Mouse (Mus musculus): ENCODE measurements around the gene Cdc42se2. TPM values are rescaled to one million over a fixed set of nuclear protein-coding genes. Genes with fewer than 3 reads are reported as not detected.

Cdc42se2 gene
- total RNA-seq, 1 experiment, result 53.8 TPM

DNA sequence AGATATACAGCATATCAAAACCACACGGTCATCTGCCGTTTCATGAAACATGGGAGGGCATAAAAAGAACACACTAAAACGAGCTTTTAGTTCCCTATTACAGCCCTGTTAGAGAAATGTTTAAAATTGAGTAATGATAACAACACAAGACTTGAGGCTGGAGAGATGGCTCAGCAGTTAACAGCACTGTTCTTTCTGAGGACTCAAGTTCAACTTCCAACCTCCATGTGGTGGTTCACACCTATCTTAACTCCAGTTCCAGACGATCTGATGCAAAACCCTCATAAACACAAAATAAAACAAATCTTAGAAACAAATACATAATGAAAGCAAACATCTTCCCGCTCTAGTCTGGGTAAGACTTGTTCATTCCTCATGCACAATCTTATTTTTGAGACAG lies 24.7 kb downstream of the Cdc42se2 start:
- no peak overlapping the region for H3K27ac ChIP-seq (ENCODE audit: insufficient read depth, low read depth, low read length, poor library complexity, severe bottlenecking)
- H3K36me3 ChIP-seq (ENCODE audit: control insufficient read depth, insufficient read depth, low read length, poor library complexity, severe bottlenecking), result no peaks in the 10 kb centered on the region; the same call in 1 of the 2 replicates
- H3K9ac ChIP-seq (ENCODE audit: insufficient read depth, low read depth, low read length, poor library complexity, severe bottlenecking), result no peak overlapping the region
- in situ Hi-C loops (cut with MboI; ENCODE audit: low sequenced_read_pairs in 2 of 2, unreplicated experiment in 2 of 2), result no loop called here
- H3K4me1 ChIP-seq (ENCODE audit: control insufficient read depth in 2 of 2, insufficient read depth in 2 of 2, low read length in 2 of 2, poor library complexity in 1 of 2), result peaks cover 3 to 6% of the 10 kb centered on the region in 2 experiments; a peak in 3 of 4 replicates
- H3K9me3 ChIP-seq (ENCODE audit: control insufficient read depth, insufficient read depth, low read depth, low read length), result no peaks in the 10 kb centered on the region
- TF ChIP-seq CHD2 (IDR thresholded peaks at IDR 0.05; ENCODE audit: low read depth, low read length), result no peak
- TF ChIP-seq ZC3H11A (IDR thresholded peaks at IDR 0.05; ENCODE audit: borderline replicate concordance, low read depth, low read length), result no peak
- no peak for TF ChIP-seq MAFK (IDR thresholded peaks at IDR 0.05; ENCODE audit: insufficient read depth, low read depth, low read length)
- TF ChIP-seq ZNF384 (IDR thresholded peaks at IDR 0.05; ENCODE audit: low read depth, low read length), result no peak
- no peak for TF ChIP-seq HCFC1 (IDR thresholded peaks at IDR 0.05; ENCODE audit: borderline replicate concordance, insufficient read depth, low read length)
- no peak overlapping the region for H3K4me3 ChIP-seq (ENCODE audit: insufficient read depth in 1 of 2, low read depth in 1 of 2, low read length in 2 of 2, poor library complexity in 1 of 2, severe bottlenecking in 1 of 2)
- DNase-seq (ENCODE audit: low read depth, low spot score), result no peak

DNA sequence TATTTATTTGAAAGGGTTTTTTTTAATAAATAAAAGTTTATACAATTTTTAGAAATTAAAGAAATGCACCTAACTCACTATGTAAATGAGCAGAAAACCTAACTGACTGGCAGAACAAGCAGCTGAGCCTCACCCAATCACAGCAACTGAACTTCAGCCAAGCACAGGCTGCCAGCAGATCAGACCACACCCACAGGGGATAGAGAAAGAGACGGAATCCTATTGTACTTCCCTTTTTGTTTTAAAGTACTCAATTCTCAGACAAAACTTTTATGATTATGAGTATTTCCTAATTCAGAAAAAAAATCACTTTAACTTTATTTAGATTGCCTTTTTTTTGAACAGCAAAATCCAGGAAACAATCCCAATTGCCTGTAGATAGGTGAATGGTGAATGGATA lies 29.5 kb downstream of the Cdc42se2 start:
- H3K9ac ChIP-seq (ENCODE audit: insufficient read depth, low read depth, low read length, poor library complexity, severe bottlenecking), result no peak overlapping the region
- in situ Hi-C loops (cut with MboI; ENCODE audit: low sequenced_read_pairs in 2 of 2, unreplicated experiment in 2 of 2), result no loop called here
- H3K27ac ChIP-seq (ENCODE audit: insufficient read depth, low read depth, low read length, poor library complexity, severe bottlenecking), result no peak overlapping the region
- H3K9me3 ChIP-seq (ENCODE audit: control insufficient read depth, insufficient read depth, low read depth, low read length), result no peaks in the 10 kb centered on the region
- DNase-seq (ENCODE audit: low read depth, low spot score), result no peak
- H3K4me1 ChIP-seq (ENCODE audit: control insufficient read depth in 2 of 2, insufficient read depth in 2 of 2, low read length in 2 of 2, poor library complexity in 1 of 2), result peaks cover 0 to 2% of the 10 kb centered on the region in 2 experiments; a peak in 2 of 4 replicates
- no peak overlapping the region for H3K4me3 ChIP-seq (ENCODE audit: insufficient read depth in 1 of 2, low read depth in 1 of 2, low read length in 2 of 2, poor library complexity in 1 of 2, severe bottlenecking in 1 of 2)
- H3K36me3 ChIP-seq (ENCODE audit: control insufficient read depth, insufficient read depth, low read length, poor library complexity, severe bottlenecking), result peaks cover 7% of the 10 kb centered on the region
- TF ChIP-seq ZNF384 (IDR thresholded peaks at IDR 0.05; ENCODE audit: low read depth, low read length) (no peak), ZC3H11A (IDR thresholded peaks at IDR 0.05; ENCODE audit: borderline replicate concordance, low read depth, low read length) (no peak), MAFK (IDR thresholded peaks at IDR 0.05; ENCODE audit: insufficient read depth, low read depth, low read length) (no peak)

DNA sequence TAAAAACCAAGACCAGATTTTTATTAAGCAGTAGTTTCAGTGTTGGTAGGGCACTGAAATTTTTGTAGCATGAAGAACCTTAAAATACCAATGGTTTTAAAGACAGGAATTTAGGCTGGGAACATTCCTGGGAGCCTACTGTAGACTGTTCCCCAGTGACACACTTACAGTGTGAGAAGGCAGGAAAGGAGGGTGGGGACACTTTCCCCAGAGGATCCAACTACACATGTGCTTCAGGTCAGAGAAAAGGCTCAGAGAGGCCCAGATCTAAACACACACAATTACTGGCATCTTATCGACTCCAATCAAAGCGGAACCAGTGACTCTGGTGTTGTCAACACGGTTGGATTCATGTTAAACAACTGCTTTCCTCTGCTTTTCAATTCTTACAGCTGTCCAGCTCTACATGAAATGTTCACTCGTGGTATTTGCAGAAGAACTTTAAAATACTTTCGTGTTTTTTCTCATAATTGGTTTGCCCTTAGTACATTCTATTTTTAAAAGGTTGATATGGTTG lies 32.3 kb downstream of the Cdc42se2 start:
- TF ChIP-seq ZNF384 (IDR thresholded peaks at IDR 0.05; ENCODE audit: low read depth, low read length) (no peak), HCFC1 (IDR thresholded peaks at IDR 0.05; ENCODE audit: borderline replicate concordance, insufficient read depth, low read length) (no peak), MAFK (IDR thresholded peaks at IDR 0.05; ENCODE audit: insufficient read depth, low read depth, low read length) (no peak), ZC3H11A (IDR thresholded peaks at IDR 0.05; ENCODE audit: borderline replicate concordance, low read depth, low read length) (no peak), CHD2 (IDR thresholded peaks at IDR 0.05; ENCODE audit: low read depth, low read length) (no peak)
- H3K9ac ChIP-seq (ENCODE audit: insufficient read depth, low read depth, low read length, poor library complexity, severe bottlenecking), result no peak overlapping the region
- H3K9me3 ChIP-seq (ENCODE audit: control insufficient read depth, insufficient read depth, low read depth, low read length), result peaks cover 3% of the 10 kb centered on the region; the same call in 1 of the 2 replicates
- peaks cover 0 to 2% of the 10 kb centered on the region in 2 experiments; a peak in 2 of 4 replicates for H3K4me1 ChIP-seq (ENCODE audit: control insufficient read depth in 2 of 2, insufficient read depth in 2 of 2, low read length in 2 of 2, poor library complexity in 1 of 2)
- in situ Hi-C loops (cut with MboI; ENCODE audit: low sequenced_read_pairs in 2 of 2, unreplicated experiment in 2 of 2), result no loop called here
- H3K4me3 ChIP-seq (ENCODE audit: insufficient read depth in 1 of 2, low read depth in 1 of 2, low read length in 2 of 2, poor library complexity in 1 of 2, severe bottlenecking in 1 of 2), result no peak overlapping the region
- H3K27ac ChIP-seq (ENCODE audit: insufficient read depth, low read depth, low read length, poor library complexity, severe bottlenecking), result no peak overlapping the region
- peaks cover 14% of the 10 kb centered on the region for H3K36me3 ChIP-seq (ENCODE audit: control insufficient read depth, insufficient read depth, low read length, poor library complexity, severe bottlenecking)
- no peak for DNase-seq (ENCODE audit: low read depth, low spot score)

DNA sequence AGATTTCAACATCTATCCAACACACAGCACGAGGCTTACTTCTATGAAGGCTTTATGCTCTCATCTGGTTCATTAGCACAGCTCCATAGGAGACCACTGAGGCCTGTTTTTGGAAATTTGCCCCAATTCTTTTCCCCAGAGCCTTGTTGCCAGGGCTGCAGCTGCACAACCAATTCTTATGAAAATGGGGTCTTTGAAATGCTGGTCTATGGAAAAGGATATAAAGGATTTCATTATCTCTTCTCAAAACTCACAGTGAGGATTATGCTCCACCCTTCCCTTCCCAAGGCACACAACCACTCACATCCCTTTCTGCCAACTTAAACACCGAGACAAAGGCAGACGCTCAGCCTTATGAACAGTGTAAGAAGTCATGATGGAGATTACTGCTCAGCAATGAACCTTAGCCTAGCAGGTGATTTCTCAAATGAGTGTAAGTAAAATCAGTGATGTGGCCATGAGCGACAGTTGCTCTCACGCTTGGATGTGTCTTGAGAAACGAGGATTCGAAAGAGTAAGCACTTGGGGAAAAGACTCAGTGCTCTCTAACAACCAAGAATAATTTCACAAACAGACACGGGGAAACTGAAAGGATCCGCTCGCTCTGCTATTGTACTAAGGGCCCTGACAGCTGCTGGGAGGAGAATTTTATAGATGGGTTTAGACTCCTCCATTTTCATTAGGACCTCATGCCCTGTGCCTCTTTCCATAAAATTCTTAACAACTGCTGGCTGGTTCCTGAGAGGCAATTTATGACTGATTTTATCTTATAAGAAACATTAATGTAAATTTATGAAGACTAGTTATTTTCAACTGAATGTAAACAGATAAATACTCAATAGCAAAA lies 33.0 kb downstream of the Cdc42se2 start:
- TF ChIP-seq ZNF384 (IDR thresholded peaks at IDR 0.05; ENCODE audit: low read depth, low read length), result no peak
- TF ChIP-seq ZC3H11A (IDR thresholded peaks at IDR 0.05; ENCODE audit: borderline replicate concordance, low read depth, low read length), result no peak
- TF ChIP-seq CHD2 (IDR thresholded peaks at IDR 0.05; ENCODE audit: low read depth, low read length), result no peak
- no peak for TF ChIP-seq MAFK (IDR thresholded peaks at IDR 0.05; ENCODE audit: insufficient read depth, low read depth, low read length)
- no peak for TF ChIP-seq HCFC1 (IDR thresholded peaks at IDR 0.05; ENCODE audit: borderline replicate concordance, insufficient read depth, low read length)
- in situ Hi-C loops (cut with MboI; ENCODE audit: low sequenced_read_pairs in 2 of 2, unreplicated experiment in 2 of 2), result no loop called here
- H3K4me3 ChIP-seq (ENCODE audit: insufficient read depth in 1 of 2, low read depth in 1 of 2, low read length in 2 of 2, poor library complexity in 1 of 2, severe bottlenecking in 1 of 2), result no peak overlapping the region
- H3K27ac ChIP-seq (ENCODE audit: insufficient read depth, low read depth, low read length, poor library complexity, severe bottlenecking), result no peak overlapping the region
- H3K36me3 ChIP-seq (ENCODE audit: control insufficient read depth, insufficient read depth, low read length, poor library complexity, severe bottlenecking), result peaks cover 14% of the 10 kb centered on the region
- no peak overlapping the region for H3K9ac ChIP-seq (ENCODE audit: insufficient read depth, low read depth, low read length, poor library complexity, severe bottlenecking)
- H3K9me3 ChIP-seq (ENCODE audit: control insufficient read depth, insufficient read depth, low read depth, low read length), result peaks cover 3% of the 10 kb centered on the region; the same call in 1 of the 2 replicates
- no peak for DNase-seq (ENCODE audit: low read depth, low spot score)
- peaks cover 0 to 2% of the 10 kb centered on the region in 2 experiments; a peak in 2 of 4 replicates for H3K4me1 ChIP-seq (ENCODE audit: control insufficient read depth in 2 of 2, insufficient read depth in 2 of 2, low read length in 2 of 2, poor library complexity in 1 of 2)

All from ES-E14 (cell line).